Mouse (Mus musculus): ENCODE measurements around the gene Tgfbr1.

Gene Tgfbr1

DNA sequence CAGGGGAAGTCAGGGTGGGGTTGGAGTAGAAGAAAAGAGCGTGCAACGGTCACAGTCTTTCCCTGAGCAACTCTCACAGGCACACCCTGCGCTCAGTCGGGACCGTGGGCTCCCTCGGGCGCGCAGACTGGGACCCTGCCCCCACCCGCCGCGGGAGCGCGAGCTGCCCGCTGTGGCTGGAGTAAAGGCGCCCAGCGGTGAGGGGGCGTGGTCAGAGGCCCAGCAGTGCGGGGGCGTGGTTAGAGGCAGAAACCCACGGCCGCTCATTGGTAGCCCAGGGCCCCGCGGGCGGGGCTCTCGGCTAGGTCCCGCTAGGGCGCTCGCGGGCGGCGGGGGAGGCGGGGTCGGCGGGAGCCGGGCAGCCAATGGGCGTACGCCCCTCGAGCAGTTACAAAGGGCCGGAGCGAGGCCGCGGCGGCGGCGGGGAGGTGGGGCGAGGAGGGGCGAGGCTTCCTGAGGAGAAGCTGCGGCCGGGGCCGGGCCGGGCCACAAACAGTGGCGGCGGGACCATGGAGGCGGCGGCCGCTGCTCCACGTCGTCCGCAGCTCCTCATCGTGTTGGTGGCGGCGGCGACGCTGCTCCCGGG is at the start of gene Tgfbr1:
Gene Tgfbr1 (plus strand): TSS at position 420 of the 586 bp plus-strand sequence.
- under 1% methylated on average over 60 of the region's 65 CpGs for whole genome bisulfite sequencing

DNA sequence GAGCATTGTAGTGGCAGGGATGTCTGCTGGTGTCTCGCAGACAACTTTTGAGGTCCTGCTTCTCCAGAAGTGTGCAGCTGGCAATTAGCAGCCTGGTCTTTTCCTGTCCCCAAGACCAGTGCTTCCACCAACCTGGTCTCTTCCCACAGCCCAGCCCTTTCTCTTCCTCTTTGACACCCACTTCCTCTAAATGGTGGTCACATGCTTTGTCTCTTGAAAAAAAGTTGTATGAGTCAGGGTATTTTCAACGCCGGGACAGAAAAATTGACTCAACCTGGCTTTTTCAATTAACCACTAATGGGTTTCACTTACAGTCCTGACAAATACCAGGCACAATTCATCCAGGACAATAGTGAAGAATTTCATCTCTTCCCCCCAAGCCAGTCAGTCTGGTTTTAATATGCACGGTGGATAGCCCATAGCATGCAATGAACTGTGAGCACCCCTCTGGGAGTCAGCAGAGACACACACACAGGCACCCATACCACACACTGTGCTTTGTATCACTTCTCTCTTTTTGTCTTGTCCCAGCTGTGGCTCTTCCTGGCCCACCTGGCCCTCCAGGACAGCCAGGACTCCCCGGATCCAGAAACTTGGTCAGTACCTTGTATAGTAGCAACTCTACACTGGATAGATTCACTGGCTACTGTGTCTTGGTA is 49.6 kb upstream of the Tgfbr1 start:
- WGBS, result 80% methylated on average over 5 of the region's 5 CpGs

DNA sequence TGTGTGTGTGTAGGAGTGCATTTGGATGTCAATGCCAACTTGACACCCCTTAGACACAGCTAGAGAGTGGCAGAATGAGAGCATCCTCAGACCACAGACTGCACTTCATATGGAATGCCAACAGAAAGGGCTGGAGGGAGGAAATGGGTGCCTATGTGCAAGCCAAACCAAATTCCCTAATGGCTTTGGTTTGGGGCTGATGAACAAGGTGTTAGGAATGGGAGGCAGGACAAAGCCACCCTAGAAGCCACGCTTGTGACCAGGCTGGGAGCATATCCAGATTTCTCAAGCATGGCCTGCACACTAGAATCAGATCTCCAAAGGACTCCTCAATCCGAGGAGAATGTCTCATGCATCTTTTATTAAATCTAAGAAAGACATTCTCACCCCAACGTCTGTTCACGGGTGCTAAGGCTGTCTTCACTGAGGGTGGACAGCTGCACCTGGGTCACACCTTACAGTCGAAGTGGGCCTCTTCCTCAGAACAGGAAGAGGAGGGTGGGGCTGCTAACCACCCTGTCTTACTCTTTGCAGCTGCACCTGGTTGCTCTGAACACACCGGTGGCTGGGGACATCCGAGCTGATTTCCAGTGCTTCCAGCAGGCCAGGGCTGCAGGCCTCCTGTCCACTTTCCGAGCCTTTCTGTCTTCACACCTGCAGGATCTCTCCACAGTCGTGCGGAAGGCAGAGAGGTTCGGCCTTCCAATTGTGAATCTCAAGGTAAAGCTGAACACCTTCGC is 43.0 kb upstream of the Tgfbr1 start:
- 92% methylated on average over 12 of the region's 12 CpGs for WGBS

GRCm38 (mm10) chr4:47310812-47311211 is 42.2 kb upstream of the Tgfbr1 start:
- 72% methylated on average over 6 of the region's 6 CpGs for WGBS

GRCm38 (mm10) chr4:47311467-47311866 is 41.6 kb upstream of the Tgfbr1 start:
- WGBS, result 94% methylated on average over 6 of the region's 6 CpGs

- WGBS, result 55% methylated on average over 7 of the region's 7 CpGs
Measured at GRCm38 (mm10) chr4:47311929-47312328, 41.1 kb upstream of the Tgfbr1 start.

- WGBS, result 37% methylated on average over 14 of the region's 14 CpGs
Measured at GRCm38 (mm10) chr4:47312676-47313075, 40.3 kb upstream of the Tgfbr1 start.

- WGBS, result 74% methylated on average over 8 of the region's 8 CpGs
Measured at GRCm38 (mm10) chr4:47313710-47314410, 39.2 kb upstream of the Tgfbr1 start.

DNA sequence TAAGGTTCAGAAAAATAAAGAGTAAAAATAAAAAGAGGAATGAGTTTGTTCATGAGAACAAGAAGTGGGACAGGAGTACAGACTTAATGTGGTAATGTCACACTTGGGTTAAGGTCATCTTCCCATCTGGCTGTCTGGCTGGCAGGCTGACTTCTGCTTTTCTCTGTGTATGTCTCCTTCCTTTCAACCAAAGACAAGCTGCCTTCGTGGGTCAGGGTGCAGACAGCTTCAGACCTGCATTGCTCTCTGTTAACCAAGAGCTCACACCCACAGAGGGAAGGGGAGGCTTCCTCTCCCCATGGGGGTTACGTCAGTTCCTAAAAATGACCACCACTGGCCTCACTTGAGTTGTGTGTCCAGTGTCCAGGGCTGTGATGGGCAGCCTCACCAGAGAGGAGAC is 37.6 kb upstream of the Tgfbr1 start:
- 81% methylated on average over 2 of the region's 2 CpGs for WGBS

- WGBS, result 63% methylated on average over 6 of the region's 6 CpGs
Measured at GRCm38 (mm10) chr4:47316432-47316831, 36.6 kb upstream of the Tgfbr1 start.

DNA sequence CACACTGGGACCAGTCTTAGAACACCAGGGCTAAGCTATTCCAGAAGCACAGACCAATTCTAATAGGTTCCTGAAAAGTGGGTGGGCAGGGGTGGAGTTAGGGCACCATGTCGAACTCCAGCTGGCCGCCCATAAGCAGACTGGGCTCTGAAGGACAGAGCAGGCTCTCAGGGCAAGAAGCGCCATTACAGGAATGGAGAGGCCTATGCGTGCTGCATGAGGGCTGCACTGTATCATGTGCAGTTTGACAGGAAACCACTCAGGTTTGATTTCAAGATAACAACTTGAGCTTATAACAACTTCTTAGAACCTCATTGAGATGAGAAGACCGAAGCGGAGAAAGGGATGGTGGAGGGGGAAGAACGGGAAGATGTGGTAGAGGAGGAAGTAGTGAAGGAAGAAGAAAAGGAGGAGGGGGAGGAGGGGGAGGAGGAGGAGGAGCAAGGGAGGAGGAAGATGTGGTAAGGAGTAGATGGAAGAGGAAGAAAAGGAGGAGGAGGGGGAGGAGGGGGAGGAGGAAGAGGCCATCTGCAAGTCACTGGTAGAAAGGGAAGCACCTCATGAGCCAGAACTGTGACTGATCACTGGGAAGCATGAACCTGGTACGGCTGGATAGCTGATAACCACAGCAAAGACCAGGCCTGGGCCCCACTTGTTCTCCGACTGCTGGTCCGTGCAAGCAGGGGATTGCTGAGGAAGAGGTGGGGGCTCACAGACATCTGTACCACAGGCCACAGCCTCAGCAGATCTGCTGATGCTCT is 33.3 kb upstream of the Tgfbr1 start:
- 89% methylated on average over 10 of the region's 10 CpGs for WGBS

DNA sequence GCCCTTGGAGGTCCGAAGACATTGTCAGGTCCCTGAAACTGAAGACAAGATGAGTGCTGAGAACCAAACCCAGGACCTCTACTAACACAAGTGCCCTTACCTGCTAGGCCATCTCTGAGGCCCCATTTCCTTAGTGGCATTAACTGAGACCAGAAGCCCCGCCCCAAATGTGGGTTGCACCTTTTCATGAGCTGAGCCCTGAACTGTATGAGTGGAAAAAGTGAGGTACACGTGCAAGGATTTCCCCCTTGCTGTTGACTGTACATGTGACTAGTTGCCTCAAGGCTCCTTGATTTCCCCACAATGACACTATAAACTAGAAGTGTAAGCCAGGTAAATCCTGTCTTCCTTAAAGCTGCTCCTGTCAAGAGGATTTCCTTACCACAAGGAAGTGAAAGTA is 30.7 kb upstream of the Tgfbr1 start:
- 88% methylated on average over 3 of the region's 3 CpGs for WGBS

DNA sequence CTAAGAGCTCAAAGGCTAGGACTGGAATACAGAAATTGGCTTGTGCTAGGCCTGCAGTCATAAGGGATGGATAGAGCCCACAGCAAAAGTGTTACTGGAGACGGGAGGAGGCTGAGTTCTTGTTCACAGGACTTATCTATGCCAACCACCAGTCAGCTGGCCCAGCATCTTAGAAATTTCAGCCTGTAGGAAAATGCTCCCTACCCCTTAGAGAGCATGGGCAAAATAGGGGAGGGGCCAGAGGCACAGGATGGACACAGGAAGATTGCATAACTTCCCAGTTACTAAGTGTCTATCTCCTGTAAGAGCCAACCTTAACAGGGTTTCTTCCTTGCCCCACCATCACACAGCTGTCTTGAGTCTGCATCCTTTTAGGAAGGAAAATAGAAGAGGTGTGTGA is 28.8 kb upstream of the Tgfbr1 start:
- 84% methylated on average over 1 of the region's 1 CpGs for whole genome bisulfite sequencing

- WGBS, result 85% methylated on average over 3 of the region's 3 CpGs
Measured at GRCm38 (mm10) chr4:47327782-47328181, 25.2 kb upstream of the Tgfbr1 start.

- 59% methylated on average over 1 of the region's 1 CpGs for WGBS
Measured at GRCm38 (mm10) chr4:47329285-47329684, 23.7 kb upstream of the Tgfbr1 start.

DNA sequence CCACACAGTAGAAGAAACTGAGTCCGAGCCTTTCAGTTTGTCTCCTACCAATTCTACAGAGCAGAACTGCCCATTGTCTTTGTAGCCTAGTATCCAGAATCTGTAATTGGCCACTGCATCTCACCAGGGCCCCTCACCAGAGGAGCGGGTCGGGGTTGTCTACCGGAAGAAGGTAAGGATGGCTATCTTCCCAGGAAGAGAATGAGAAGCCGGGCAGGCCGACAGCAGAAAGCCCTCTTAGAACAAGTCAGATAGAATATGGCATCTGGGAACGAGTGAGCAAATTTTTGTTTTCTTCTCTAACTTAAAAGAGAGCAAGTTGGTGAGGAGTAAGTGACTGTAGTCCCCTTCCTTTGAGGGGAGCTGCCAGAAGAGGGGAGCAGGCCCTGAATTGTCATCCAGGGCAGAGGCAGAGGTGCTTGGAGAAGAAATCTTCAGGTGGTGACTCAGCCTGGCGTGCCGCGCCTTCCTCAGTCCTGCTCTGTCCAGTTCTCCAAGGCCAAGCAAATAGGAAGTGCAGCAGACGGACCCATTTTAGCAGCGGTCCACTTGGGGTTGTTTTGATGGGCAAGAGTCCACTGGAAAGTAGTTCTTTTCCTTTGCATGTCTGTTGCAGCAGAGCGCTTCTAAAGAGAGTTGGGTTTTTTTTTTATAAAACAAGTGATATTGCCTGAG is 22.5 kb upstream of the Tgfbr1 start:
- 89% methylated on average over 13 of the region's 13 CpGs for WGBS

DNA sequence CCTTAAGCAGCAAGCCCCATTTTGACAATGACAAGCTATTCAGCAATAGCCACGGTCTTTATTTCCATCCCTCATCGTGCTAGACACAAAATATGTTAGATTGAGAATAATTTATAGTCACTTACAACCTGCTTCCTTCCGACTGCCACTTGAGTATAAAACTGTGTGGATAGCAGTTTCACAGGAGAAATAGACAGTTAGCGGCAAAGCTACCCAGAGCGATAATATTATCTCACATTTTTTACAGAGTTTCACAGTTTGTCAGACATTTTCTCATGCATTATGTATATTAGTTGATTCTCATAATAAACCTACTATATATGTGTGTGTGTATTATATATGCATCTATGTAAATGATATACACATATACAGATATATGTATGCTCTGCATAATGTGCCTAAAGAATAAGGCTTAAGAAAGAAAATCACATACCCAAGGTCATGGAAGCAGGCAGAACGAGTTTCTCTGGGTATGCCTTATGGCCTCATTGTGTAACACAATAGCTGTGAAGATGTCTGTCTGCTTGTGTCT is 20.1 kb upstream of the Tgfbr1 start:
- 58% methylated on average over 6 of the region's 6 CpGs for WGBS

DNA sequence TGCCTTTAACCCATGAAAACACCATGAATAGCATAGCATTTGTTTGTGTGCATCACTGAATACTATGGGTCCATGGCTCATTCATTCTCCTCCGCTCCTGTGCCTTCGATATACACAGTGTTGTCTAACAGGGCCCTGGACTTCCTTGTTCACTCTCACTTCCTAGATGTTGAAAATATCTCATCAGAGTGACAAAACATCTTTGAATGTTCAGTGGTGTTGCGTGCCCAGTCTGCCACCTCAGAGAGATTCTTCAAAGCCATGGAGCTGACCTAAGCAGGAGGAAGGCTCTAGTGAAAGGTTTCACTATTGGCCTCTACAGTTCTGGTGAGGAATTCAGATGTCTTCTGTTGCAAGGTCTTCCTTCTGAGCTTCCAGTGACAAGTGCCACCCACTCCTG is 19.5 kb upstream of the Tgfbr1 start:
- 88% methylated on average over 3 of the region's 3 CpGs for WGBS

DNA sequence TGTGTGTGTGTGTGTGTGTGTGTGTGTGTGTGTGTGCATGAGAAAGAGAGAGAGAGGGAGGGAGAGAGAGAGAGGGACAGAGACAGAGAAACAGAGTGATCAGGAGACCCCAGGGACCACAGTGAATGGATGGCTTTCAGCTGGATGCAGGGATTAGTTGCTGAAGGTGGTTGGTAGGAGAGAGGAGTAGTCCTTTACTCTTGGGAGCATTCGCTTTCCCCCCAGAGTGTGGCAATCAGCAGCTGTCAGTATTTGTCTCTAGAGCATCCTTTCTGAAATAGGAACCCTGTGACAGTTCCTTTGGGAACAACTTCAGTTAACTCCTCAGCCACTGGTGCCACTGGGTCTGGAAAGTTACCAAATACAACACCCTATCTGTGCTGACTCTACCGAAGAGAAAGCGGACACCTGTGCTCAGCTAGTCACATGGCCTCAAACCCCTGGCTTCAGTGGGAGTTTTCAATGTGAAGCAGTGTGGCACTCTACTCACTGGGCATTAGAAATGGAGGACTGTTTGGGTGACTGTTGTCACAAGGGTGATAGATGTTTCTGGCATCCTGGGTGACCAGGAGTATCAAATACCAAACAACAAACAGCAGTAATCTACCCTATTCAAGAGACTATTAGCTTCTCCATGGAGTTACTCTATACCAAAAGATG is 16.0 kb upstream of the Tgfbr1 start:
- 78% methylated on average over 3 of the region's 3 CpGs for WGBS

DNA sequence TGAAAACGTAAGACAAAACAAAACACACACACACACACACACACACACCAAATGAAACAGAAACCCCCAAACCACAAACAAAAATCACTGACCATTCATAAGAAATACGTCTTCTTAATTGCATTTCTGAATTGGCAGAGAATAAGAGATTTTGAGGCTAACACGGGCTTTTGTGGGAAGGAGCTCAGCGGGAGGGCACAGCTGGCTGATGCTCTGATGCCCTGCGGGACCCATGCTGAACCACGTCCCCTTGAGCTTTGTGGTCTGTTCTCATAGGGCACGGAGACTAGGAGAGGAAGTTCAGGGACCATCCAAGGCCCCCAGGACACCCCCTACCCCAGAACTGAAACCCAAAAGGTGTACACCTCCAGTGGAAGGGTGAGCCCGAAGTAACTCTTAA is 10.4 kb upstream of the Tgfbr1 start:
- 25% methylated on average over 8 of the region's 8 CpGs for WGBS
